Mouse (Mus musculus): ENCODE measurements around the gene Fbxo6.

DNA sequence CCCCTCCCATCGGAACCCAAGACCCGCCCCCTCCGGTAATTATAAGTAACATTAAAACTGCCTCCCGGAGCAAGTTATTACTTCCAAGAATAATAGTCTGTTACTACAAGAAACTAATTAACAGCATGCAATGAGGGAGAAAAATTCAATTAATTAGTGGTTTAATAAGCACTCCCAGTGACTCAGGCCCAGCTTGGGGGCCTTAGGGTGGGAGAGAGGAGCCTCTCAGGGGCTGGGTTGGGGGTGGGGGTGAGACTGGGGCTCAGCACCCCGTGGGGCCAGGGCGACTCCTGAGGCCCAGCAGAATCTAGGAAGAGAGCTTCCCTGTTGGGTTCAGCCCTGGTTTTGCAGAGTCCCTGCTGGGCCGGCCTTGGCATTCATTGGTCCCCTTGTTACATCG lies 30.4 kb upstream of the Fbxo6 start:
- TF ChIP-seq POLR2A (IDR thresholded peaks at IDR 0.05; ENCODE audit: low read depth, low read length) (no peak), CTCF (IDR thresholded peaks at IDR 0.05; ENCODE audit: extremely low read depth, insufficient read length, insufficient replicate concordance, low read depth, low read length) (no peak)
